In genomic region chr12:48946505-48946904, GRCm38 (mm10) we compare ENCODE assay signal across 19 mouse cellular contexts.
DNase-seq lines count a peak whose midpoint lies in the region; TF ChIP-seq lines count a peak whose summit lies in the region.
"Had no signal": no experiment of that assay in that cellular context is flagged by ENCODE, and none has a peak within 500 bp of the region (broad histone marks: within the 10 kb centered on the region; RNA-seq: fewer than 3 reads in every experiment).

No protein-coding gene starts in this region.

- no peaks in the 10 kb centered on the region for H3K36me3 ChIP-seq in E14TG2a.4 (ENCODE audit: insufficient read depth, low read length)
- H3K36me3 ChIP-seq in thymus, adult 2 months (ENCODE audit: control insufficient read depth, insufficient read depth, low read length), result no peaks in the 10 kb centered on the region
- H3K36me3 ChIP-seq: embryonic facial prominence, embryonic 13.5 days; heart, embryonic 10.5 days; hindbrain, embryonic 13.5 days had no signal

- no peaks in the 10 kb centered on the region for H3K27me3 ChIP-seq in E14TG2a.4 (ENCODE audit: insufficient read depth, low read length)
- no peaks in the 10 kb centered on the region for H3K27me3 ChIP-seq in thymus, adult 2 months (ENCODE audit: control insufficient read depth, insufficient read depth, low read length)
- H3K27me3 ChIP-seq: embryonic facial prominence, embryonic 13.5 days; hindbrain, embryonic 13.5 days had no signal

- peak; percentile 49 for TF ChIP-seq CTCF in layer of hippocampus, adult 2 months (conservative IDR thresholded peaks at IDR 0.05)
- peak; percentile 50; the same call in 1 of the 2 replicates for TF ChIP-seq CTCF in E14TG2a.4 (conservative IDR thresholded peaks at IDR 0.05; ENCODE audit: low read length)
- no peak for TF ChIP-seq CTCF in thymus, adult 2 months (IDR thresholded peaks at IDR 0.05; ENCODE audit: borderline replicate concordance, control insufficient read depth, extremely low read depth, insufficient read depth, low read length, poor library complexity)

- H3K4me3 ChIP-seq in layer of hippocampus, adult 2 months, result no peak overlapping the region
- H3K4me3 ChIP-seq in E14TG2a.4 (replicated peaks; ENCODE audit: low read length), result no peak overlapping the region
- no peak overlapping the region for H3K4me3 ChIP-seq in thymus, adult 2 months (ENCODE audit: control insufficient read depth, insufficient read depth, low read length)
- H3K4me3 ChIP-seq: embryonic facial prominence, embryonic 13.5 days; heart, embryonic 10.5 days; hindbrain, embryonic 13.5 days had no signal

- H3K27ac ChIP-seq in layer of hippocampus, adult 2 months, result no peak overlapping the region
- no peak overlapping the region for H3K27ac ChIP-seq in thymus, adult 2 months (ENCODE audit: control insufficient read depth, insufficient read depth, low read length)
- H3K27ac ChIP-seq: embryonic facial prominence, embryonic 13.5 days; heart, embryonic 10.5 days; hindbrain, embryonic 13.5 days; liver, embryonic 14.5 days had no signal

- TF ChIP-seq POLR2A in thymus, adult 2 months (IDR thresholded peaks at IDR 0.05; ENCODE audit: control insufficient read depth, extremely low read depth, insufficient read depth, low read length, poor library complexity), result no peak

- no peaks in the 10 kb centered on the region for H3K9me3 ChIP-seq in E14TG2a.4 (ENCODE audit: low read length)
- H3K9me3 ChIP-seq: embryonic facial prominence, embryonic 13.5 days; heart, embryonic 10.5 days; hindbrain, embryonic 13.5 days had no signal

- no peak for DNase-seq in layer of hippocampus, adult 2 months (ENCODE audit: low spot score in 2 of 2)
- DNase-seq in layer of hippocampus, postnatal 14 days (ENCODE audit: low spot score in 2 of 2), result no peak
- DNase-seq in NIH3T3 (ENCODE audit: low read depth), result peak; percentile 12
- peak; percentile 15 for DNase-seq in retina, embryonic 14.5 days (ENCODE audit: low spot score)
- no peak for DNase-seq in left cerebral cortex, adult 18-20 months (ENCODE audit: low spot score in 2 of 2)
- no peak for DNase-seq in thymus, adult 2 months
- DNase-seq: adrenal gland, postnatal 14 days; cerebellum, adult 11 months; cerebellum, postnatal 25 days; forebrain, postnatal 0 days; heart, postnatal 10 days; layer of hippocampus, postnatal 36 days; midbrain, embryonic 14.5 days; thymus, postnatal 36 days had no signal

- H3K4me1 ChIP-seq in E14TG2a.4 (replicated peaks; ENCODE audit: low read depth, low read length), result no peaks in the 10 kb centered on the region
- H3K4me1 ChIP-seq in thymus, adult 2 months (replicated peaks; ENCODE audit: control insufficient read depth, insufficient read depth, low read length), result no peaks in the 10 kb centered on the region
- H3K4me1 ChIP-seq: embryonic facial prominence, embryonic 13.5 days; heart, embryonic 10.5 days; hindbrain, embryonic 13.5 days had no signal

Comparison
In these comparisons a context has a peak if more than half of its experiments do, and no peak if none do; other contexts are left out.
1. DNase-seq: peak in NIH3T3 (single experiment) and retina, embryonic 14.5 days (single experiment); none in layer of hippocampus, adult 2 months (0 of 2), layer of hippocampus, postnatal 14 days (0 of 2), left cerebral cortex, adult 18-20 months (0 of 2) and thymus, adult 2 months (single experiment).